ENCODE assay signal across 7 mouse cellular contexts in the genomic region with DNA sequence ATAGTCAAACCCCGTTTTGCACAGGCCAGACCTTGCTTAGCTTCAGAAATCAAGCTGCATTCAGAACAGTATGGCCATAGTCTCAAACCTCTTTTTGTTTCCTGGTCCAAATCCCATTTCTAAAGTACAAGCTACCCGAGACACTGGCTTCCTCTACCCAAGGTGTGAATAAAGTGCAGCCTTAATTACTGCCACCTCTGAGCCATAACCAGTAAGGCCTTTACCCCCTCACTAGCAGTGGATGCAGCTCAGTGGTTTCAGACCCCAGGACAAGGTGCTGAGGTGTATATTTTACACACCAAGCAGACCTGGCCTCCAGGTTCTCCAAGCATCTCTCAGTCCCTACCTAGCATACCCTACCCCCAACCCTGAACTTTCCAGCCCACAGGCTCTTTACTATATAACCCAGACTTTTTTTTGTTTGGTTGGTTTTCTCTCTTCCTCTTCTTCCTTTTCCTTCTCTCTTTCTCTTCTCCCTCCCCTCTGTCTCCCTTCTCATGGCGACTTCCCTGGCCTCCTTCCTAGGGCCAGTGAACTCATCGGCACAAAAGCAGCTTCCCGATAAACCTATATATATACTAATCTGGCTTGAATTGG. TPM values are rescaled to one million over a fixed set of nuclear protein-coding genes. Genes with fewer than 3 reads are reported as not detected.
DNase-seq lines count a peak whose midpoint lies in the region; ATAC-seq and TF ChIP-seq lines count a peak whose summit lies in the region.

No protein-coding gene starts in this region.

- H3K4me3 ChIP-seq in lung, embryonic 14.5 days (ENCODE audit: low read depth, low read length), result peak overlapping the region; percentile 43
- H3K4me3 ChIP-seq in embryonic fibroblast, embryonic 13.5 days (ENCODE audit: insufficient read depth, low read length), result peak overlapping the region; percentile 37
- H3K4me3 ChIP-seq in limb, embryonic 11.5 days (ENCODE audit: low read depth, low read length), result peak overlapping the region; percentile 43

- no peak for DNase-seq in lung, embryonic 14.5 days
- no peak for DNase-seq in lung, adult 18-20 months
- peak; percentile 23 for DNase-seq in limb, embryonic 11.5 days (ENCODE audit: low spot score)
- peak; percentile 33 for DNase-seq in splenic B cell, adult 2 months (ENCODE audit: low read depth, low spot score)
- DNase-seq in ovary, adult 18-20 months (ENCODE audit: low spot score), result no peak
- no peak for DNase-seq in layer of hippocampus, postnatal 25 days (ENCODE audit: extremely low spot score in 1 of 2, low spot score in 1 of 2)

- H3K4me1 ChIP-seq in lung, embryonic 14.5 days (ENCODE audit: insufficient read depth), result peaks cover 7% of the 10 kb centered on the region; the same call in 1 of the 2 replicates
- H3K4me1 ChIP-seq in embryonic fibroblast, embryonic 13.5 days (ENCODE audit: control insufficient read depth, insufficient read depth, low read length), result 0 out of 2 replicates have a peak, but pooled peaks cover 5% of the 10 kb centered on the region
- peaks cover 9% of the 10 kb centered on the region for H3K4me1 ChIP-seq in limb, embryonic 11.5 days (ENCODE audit: control insufficient read depth, insufficient read depth, low read length)

- peak overlapping the region; percentile 93 for H3K27ac ChIP-seq in lung, embryonic 14.5 days (ENCODE audit: low read depth)
- H3K27ac ChIP-seq in embryonic fibroblast, embryonic 13.5 days (ENCODE audit: insufficient read depth, low read length), result peak overlapping the region; percentile 87
- H3K27ac ChIP-seq in limb, embryonic 11.5 days (replicated peaks; ENCODE audit: low read depth, low read length), result no peak overlapping the region; the same call in 1 of the 2 replicates

- no peaks in the 10 kb centered on the region for H3K36me3 ChIP-seq in lung, embryonic 14.5 days (ENCODE audit: insufficient read depth)
- no peaks in the 10 kb centered on the region for H3K36me3 ChIP-seq in limb, embryonic 11.5 days (ENCODE audit: control insufficient read depth, insufficient read depth, low read length)
- peaks cover 2% of the 10 kb centered on the region; the same call in 1 of the 2 replicates for H3K36me3 ChIP-seq in splenic B cell, adult 2 months (ENCODE audit: control insufficient read depth, insufficient read depth, low read length, poor library complexity, severe bottlenecking)

- H3K9me3 ChIP-seq in lung, embryonic 14.5 days (ENCODE audit: low read depth, low read length), result no peaks in the 10 kb centered on the region
- no peaks in the 10 kb centered on the region for H3K9me3 ChIP-seq in limb, embryonic 11.5 days (ENCODE audit: control insufficient read depth, low read length)

- no peak for TF ChIP-seq CTCF in lung, embryonic 14.5 days (IDR thresholded peaks at IDR 0.05; ENCODE audit: low read depth)
- TF ChIP-seq CTCF in embryonic fibroblast, embryonic 13.5 days (IDR thresholded peaks at IDR 0.05; ENCODE audit: borderline replicate concordance, insufficient read depth, low read length), result no peak

- peak overlapping the region; percentile 57 for H3K9ac ChIP-seq in lung, embryonic 14.5 days
- H3K9ac ChIP-seq in limb, embryonic 11.5 days (ENCODE audit: low read length), result peak overlapping the region; percentile 82

- H3K27me3 ChIP-seq in lung, embryonic 14.5 days (ENCODE audit: insufficient read depth, low read length), result no peaks in the 10 kb centered on the region
- H3K27me3 ChIP-seq in limb, embryonic 11.5 days (ENCODE audit: control insufficient read depth, insufficient read depth, low read length), result no peaks in the 10 kb centered on the region
- H3K27me3 ChIP-seq in splenic B cell, adult 2 months (ENCODE audit: control insufficient read depth, insufficient read depth, low read length, poor library complexity, severe bottlenecking), result no peaks in the 10 kb centered on the region

- peak overlapping the region; percentile 90 for H3K4me2 ChIP-seq in lung, embryonic 14.5 days
- peak overlapping the region; percentile 77 for H3K4me2 ChIP-seq in limb, embryonic 11.5 days (ENCODE audit: low read depth, severe bottlenecking)

- 55% methylated on average over 5 of the region's 5 CpGs for WGBS in lung, embryonic 14.5 days
- 72% methylated on average over 5 of the region's 5 CpGs for WGBS in limb, embryonic 11.5 days

- 0 out of 2 replicates have a peak, but pooled peaks have one; percentile 6 for TF ChIP-seq POLR2A in embryonic fibroblast, embryonic 13.5 days (IDR thresholded peaks at IDR 0.05; ENCODE audit: low read depth, low read length)

- no peak for ATAC-seq in lung, embryonic 14.5 days (ENCODE audit: insufficient read depth)
- no peak for ATAC-seq in limb, embryonic 11.5 days (ENCODE audit: insufficient number of reproducible peaks, low FRiP score, low TSS enrichment, low read depth)

RNA-seq across cellular contexts. Expression of a gene that starts 56.3 kb away (rescaled TPM):
- 12.7 and 13.5 TPM in 2 replicates for polyA plus RNA-seq in lung, embryonic 14.5 days (2014; fragmentation: Nextera tagmentation; extraction: Ambion mirVana)
- 7.5 and 9.2 TPM in 2 replicates for polyA plus RNA-seq in embryonic fibroblast, embryonic 13.5 days (2011; ENCODE audit: insufficient read length, low read depth, missing spikeins)
- 11.4 and 15.3 TPM in 2 replicates for polyA plus RNA-seq in limb, embryonic 11.5 days (2014; fragmentation: Nextera tagmentation; extraction: Ambion mirVana)
- total RNA-seq in layer of hippocampus, postnatal 25 days (2021), result 1 to 10 TPM; 5.5 to 6.0 TPM

Comparison
In these comparisons a context has a peak if more than half of its experiments do, and no peak if none do; other contexts are left out.
1. DNase-seq: peak in limb, embryonic 11.5 days (single experiment) and splenic B cell, adult 2 months (single experiment); none in lung, embryonic 14.5 days (single experiment), lung, adult 18-20 months (0 of 2), ovary, adult 18-20 months (single experiment) and layer of hippocampus, postnatal 25 days (0 of 2).
2. Peak in every context shown above with its lines, with median percentiles within 50 percentile points of each other: H3K4me3 ChIP-seq.